Mouse (Mus musculus) MEL (cell line): ENCODE measurements around the gene Adamts16. TPM values are rescaled to one million over a fixed set of nuclear protein-coding genes. Genes with fewer than 3 reads are reported as not detected.

ENCODE experiments used
- DNase-seq: peaks from one replicate; pipeline ENCODE4 v3.0.0; 2011; ENCODE audit warnings: low read depth, low spot score
- H3K27ac ChIP-seq: 2 replicates; pipeline ENCODE4 v1.5.1; 2012; ENCODE audit warnings: low read depth, mild to moderate bottlenecking, control low read depth, low read length, moderate library complexity; ENCODE audit not compliant: control insufficient read depth
- H3K27me3 ChIP-seq, 2 experiments: fragments of 150-350 bp in 1 of 2; sonication (generic) in 1 of 2; 2 replicates each; pipeline ENCODE4 v1.6.1; 2012; ENCODE audit warnings: low read length in 2 of 2, mild to moderate bottlenecking in 2 of 2, improper control_type of control experiment in 1 of 2, moderate library complexity in 1 of 2; ENCODE audit not compliant: insufficient read depth in 2 of 2, control insufficient read depth in 1 of 2
- H3K36me3 ChIP-seq, 2 experiments: 2 replicates each; pipeline ENCODE4 v1.6.1; 2012 to 2014; ENCODE audit warnings: low read length in 2 of 2, improper control_type of control experiment in 1 of 2, inconsistent platforms in 1 of 2, mild to moderate bottlenecking in 1 of 2; ENCODE audit not compliant: insufficient read depth in 2 of 2, control insufficient read depth in 1 of 2
- H3K4me1 ChIP-seq, 2 experiments: fragments of 150-350 bp in 1 of 2; sonication (generic) in 1 of 2; 2 replicates each; pipeline ENCODE4 v1.6.1; 2012; ENCODE audit warnings: low read length in 2 of 2, improper control_type of control experiment in 1 of 2, mild to moderate bottlenecking in 1 of 2; ENCODE audit not compliant: insufficient read depth in 2 of 2, control insufficient read depth in 1 of 2
- H3K4me3 ChIP-seq, 2 experiments: fragments of 150-350 bp in 1 of 2; sonication (generic) in 1 of 2; 2 replicates each; pipeline ENCODE4 v1.5.1; 2012; ENCODE audit warnings: low read depth in 2 of 2, low read length in 2 of 2, mild to moderate bottlenecking in 2 of 2, moderate library complexity in 2 of 2, control low read depth in 1 of 2, improper control_type of control experiment in 1 of 2; ENCODE audit not compliant: control insufficient read depth in 1 of 2, insufficient read depth in 1 of 2
- H3K79me2 ChIP-seq: 2 replicates; pipeline ENCODE4 v1.6.1; 2012; ENCODE audit warnings: mild to moderate bottlenecking, low read length, moderate library complexity; ENCODE audit not compliant: control insufficient read depth, poor library complexity, insufficient read depth
- H3K9ac ChIP-seq: 2 replicates; pipeline ENCODE4 v1.6.1; 2012; ENCODE audit warnings: low read depth, mild to moderate bottlenecking, control low read depth, low read length, moderate library complexity; ENCODE audit not compliant: control insufficient read depth, poor library complexity, severe bottlenecking
- H3K9me3 ChIP-seq: fragments of 150-350 bp; sonication (generic); replicated peaks from 2 replicates; pipeline ENCODE4 v1.6.1; 2012; ENCODE audit warnings: mild to moderate bottlenecking, low read length, improper control_type of control experiment, moderate library complexity; ENCODE audit not compliant: insufficient read depth
- E2F4 ChIP-seq: IDR thresholded peaks from 2 replicates; pipeline ENCODE4 v1.6.1; 2011; ENCODE audit warnings: low read depth, low read length, improper control_type of control experiment, borderline replicate concordance
- EP300 ChIP-seq, 2 experiments: IDR thresholded peaks; 2 replicates each; pipeline ENCODE4 v1.6.1; 2011; ENCODE audit warnings: improper control_type of control experiment in 2 of 2, low read length in 2 of 2, low read depth in 1 of 2, mild to moderate bottlenecking in 1 of 2
- JUND ChIP-seq: IDR thresholded peaks from 2 replicates; pipeline ENCODE4 v1.6.1; 2011; ENCODE audit warnings: low read depth, mild to moderate bottlenecking, improper control_type of control experiment, low read length
- MAX ChIP-seq: IDR thresholded peaks from 2 replicates; pipeline ENCODE4 v1.6.1; 2011; ENCODE audit warnings: low read length, improper control_type of control experiment
- MEF2A ChIP-seq: IDR thresholded peaks from 2 replicates; pipeline ENCODE4 v1.6.1; 2014; ENCODE audit warnings: low read depth, mild to moderate bottlenecking, inconsistent platforms, low read length, improper control_type of control experiment; ENCODE audit not compliant: poor library complexity, insufficient replicate concordance, severe bottlenecking; ENCODE audit errors: extremely low read depth
- MYC ChIP-seq: IDR thresholded peaks from 2 replicates; pipeline ENCODE4 v1.6.1; 2011; ENCODE audit warnings: low read depth, mild to moderate bottlenecking, low read length, improper control_type of control experiment, moderate library complexity
- POLR2AphosphoS2 ChIP-seq: IDR thresholded peaks from 2 replicates; pipeline ENCODE4 v1.6.1; 2011; ENCODE audit warnings: low read length, improper control_type of control experiment
- SIN3A ChIP-seq: IDR thresholded peaks from 2 replicates; pipeline ENCODE4 v1.6.1; 2012; ENCODE audit warnings: low read length, improper control_type of control experiment, inconsistent platforms
- TAL1 ChIP-seq: IDR thresholded peaks from 2 replicates; pipeline ENCODE4 v1.6.1; 2012; ENCODE audit warnings: mild to moderate bottlenecking, inconsistent platforms, low read length, moderate library complexity, mixed read lengths
- ZKSCAN1 ChIP-seq: IDR thresholded peaks from 2 replicates; pipeline ENCODE4 v1.6.1; 2012; ENCODE audit warnings: low read depth, mild to moderate bottlenecking, inconsistent platforms, low read length, improper control_type of control experiment, moderate library complexity
- polyA plus RNA-seq, 2 experiments: library from polyadenylated mRNA; stranded (reverse) in 1 of 2; unstranded in 1 of 2; fragments of >175 nt in 1 of 2; fragments of >200 nt in 1 of 2; gene quantifications; 2 replicates each; pipeline versions ENCODE4 v1.2.1 to v1.2.4; 2012; ENCODE audit warnings: low replicate concordance in 2 of 2, low read depth in 1 of 2; ENCODE audit not compliant: insufficient read length in 2 of 2, insufficient read depth in 1 of 2, missing spikeins in 1 of 2
- total RNA-seq: library from RNA; depleted of rRNA; stranded (reverse); fragments of 300-350 nt; gene quantifications from 2 replicates; pipeline ENCODE4 v1.2.3, GENCODE M21; 2012

The Adamts16 gene
- total and polyA plus RNA-seq, 3 experiments: not detected

- Histone ChIP-seq H3K9ac (no peak overlapping the region), H3K79me2 (no peaks in the 10 kb centered on the region), H3K27me3 (no peaks in the 10 kb centered on the region), H3K4me3 (no peak overlapping the region), H3K4me1 (no peaks in the 10 kb centered on the region), H3K27ac (no peak overlapping the region), H3K36me3 (no peaks in the 10 kb centered on the region), H3K9me3 (no peaks in the 10 kb centered on the region)
- no peak for DNase-seq
- TF ChIP-seq ZKSCAN1 (no peak), EP300 (IDR thresholded peaks at IDR 0.05; ENCODE audit: low read depth in 1 of 2, low read length in 2 of 2) (no peak)
These were observed 51.8 kb downstream of the Adamts16 start for GRCm38 (mm10) chr13:70789806-70790205.

GRCm38 (mm10) chr13:70789022-70789421 lies 52.6 kb downstream of the Adamts16 start:
- no peak overlapping the region for H3K4me3 ChIP-seq
- no peaks in the 10 kb centered on the region for H3K27me3 ChIP-seq
- H3K4me1 ChIP-seq: no peaks in the 10 kb centered on the region
- no peaks in the 10 kb centered on the region for H3K9me3 ChIP-seq
- TF ChIP-seq MYC (no peak), POLR2AphosphoS2 (no peak), MEF2A (no peak), E2F4 (no peak), MAX (no peak), TAL1 (no peak), SIN3A (no peak)
- H3K36me3 ChIP-seq: no peaks in the 10 kb centered on the region
- no peaks in the 10 kb centered on the region for H3K79me2 ChIP-seq
- H3K9ac ChIP-seq: no peak overlapping the region
- no peak overlapping the region for H3K27ac ChIP-seq
- DNase-seq: no peak

- H3K79me2 ChIP-seq: no peaks in the 10 kb centered on the region
- no peaks in the 10 kb centered on the region for H3K27me3 ChIP-seq
- no peak overlapping the region for H3K27ac ChIP-seq
- DNase-seq: no peak
- H3K9ac ChIP-seq: no peak overlapping the region
- no peaks in the 10 kb centered on the region for H3K36me3 ChIP-seq
- no peak for TF ChIP-seq MEF2A
- no peak for TF ChIP-seq JUND
- no peaks in the 10 kb centered on the region for H3K4me1 ChIP-seq
- no peaks in the 10 kb centered on the region for H3K9me3 ChIP-seq
- H3K4me3 ChIP-seq: no peak overlapping the region
These were observed 56.5 kb downstream of the Adamts16 start for GRCm38 (mm10) chr13:70785078-70785477.
